Mouse (Mus musculus) lung, embryonic 15.5 days (tissue): Measurements from ENCODE around the gene Gm4133. TPM values are rescaled to one million over a fixed set of nuclear protein-coding genes. Genes with fewer than 3 reads are reported as not detected.
"Not testable (repeated sequence)": the region's sequence is repeated elsewhere in the genome, so short reads cannot be mapped to it uniquely, and the experiment has no call there.

ENCODE experiments used
- ATAC-seq: fragments of 200-750 bp; cut with Nextera tagmentation; 2 replicates; pipeline ENCODE4 v1.8.0; 2017; ENCODE audit warnings: moderate number of reproducible peaks, borderline replicate concordance; ENCODE audit not compliant: low FRiP score, low TSS enrichment; ENCODE audit errors: extremely low read depth
- H3K27ac ChIP-seq: fragments of 300-500 bp; sonication (generic); 2 replicates; pipeline ENCODE4 v1.5.1; 2015; ENCODE audit warnings: moderate library complexity, mild to moderate bottlenecking, inconsistent platforms
- H3K27me3 ChIP-seq: fragments of 300-500 bp; sonication (generic); 2 replicates; pipeline ENCODE4 v1.6.1; 2015; ENCODE audit warnings: inconsistent platforms
- H3K36me3 ChIP-seq: fragments of 300-500 bp; sonication (generic); 2 replicates; pipeline ENCODE4 v1.6.1; 2015; ENCODE audit warnings: inconsistent platforms
- H3K4me1 ChIP-seq: fragments of 300-500 bp; sonication (generic); 2 replicates; pipeline ENCODE4 v1.6.1; 2015; ENCODE audit warnings: inconsistent platforms
- H3K4me2 ChIP-seq: fragments of 300-500 bp; sonication (generic); 2 replicates; pipeline ENCODE4 v1.6.1; 2015; ENCODE audit warnings: inconsistent platforms, mild to moderate bottlenecking, moderate library complexity
- H3K4me3 ChIP-seq: fragments of 300-500 bp; sonication (generic); 2 replicates; pipeline ENCODE4 v1.5.1; 2015; ENCODE audit warnings: mild to moderate bottlenecking, inconsistent platforms
- H3K9ac ChIP-seq: fragments of 300-500 bp; sonication (generic); 2 replicates; pipeline ENCODE4 v1.6.1; 2015; ENCODE audit warnings: inconsistent platforms
- H3K9me3 ChIP-seq: fragments of 300-500 bp; sonication (generic); 2 replicates; pipeline ENCODE4 v1.6.1; 2016; ENCODE audit warnings: inconsistent platforms
- WGBS: fragments of 180-500 bp; shearing (Covaris S2); methylation state at CpG from one replicate; pipeline ENCODE4 v1.1.7; 2015; 5-methylcytosine and 5-hydroxymethylcytosine counted together
- polyA plus RNA-seq: library from polyadenylated mRNA; unstranded; fragments of >200 nt; fragmentation: Nextera tagmentation; extraction: Ambion mirVana; gene quantifications from 2 replicates; pipeline ENCODE4 v1.2.1, GENCODE M21; 2015

Gm4133 gene
- not detected in 2 replicates for polyA plus RNA-seq

GRCm38 (mm10) chr7:20333965-20334364 lies at the start of gene Gm4133:
Gene Gm4133 (minus strand): TSS chr7:20334065.
- H3K4me3 ChIP-seq, H3K4me2 ChIP-seq, H3K9ac ChIP-seq, H3K9me3 ChIP-seq, ATAC-seq, H3K27me3 ChIP-seq, H3K36me3 ChIP-seq, H3K27ac ChIP-seq, H3K4me1 ChIP-seq: not testable (repeated sequence)
- no CpG with 5 or more reads among the region's 2 CpGs for WGBS

- H3K27me3 ChIP-seq, H3K36me3 ChIP-seq, H3K9me3 ChIP-seq, H3K27ac ChIP-seq, H3K4me1 ChIP-seq, H3K4me2 ChIP-seq, H3K9ac ChIP-seq, H3K4me3 ChIP-seq, ATAC-seq: not testable (repeated sequence)
- no CpG with 5 or more reads among the region's 1 CpGs for WGBS
Observed at GRCm38 (mm10) chr7:20375310-20375709, 41.4 kb upstream of the Gm4133 start, which contains the start of gene Gm5728. Gene Gm5728 (minus strand): TSS chr7:20375410.

Other genes starting within 250 kb of the Gm4133 start
- gene Vmn1r91, start 234.4 kb downstream of the Gm4133 start, polyA plus RNA-seq, result not detected in 2 replicates
- gene Gm16442, start 211.5 kb downstream of the Gm4133 start, polyA plus RNA-seq, result not detected in 2 replicates
- gene Vmn1r93, start 195.0 kb downstream of the Gm4133 start, polyA plus RNA-seq, result not detected in 2 replicates
- not detected in 2 replicates for gene Vmn1r94, start 165.7 kb downstream of the Gm4133 start, polyA plus RNA-seq
- gene Vmn1r95, start 140.4 kb downstream of the Gm4133 start, polyA plus RNA-seq, result not detected in 2 replicates
- not detected in 2 replicates for gene Gm6164, start 128.5 kb downstream of the Gm4133 start, polyA plus RNA-seq
- not detected in 2 replicates for gene Gm4498, start 100.2 kb downstream of the Gm4133 start, polyA plus RNA-seq
- not detected in 2 replicates for gene Gm5890, start 71.2 kb downstream of the Gm4133 start, polyA plus RNA-seq
- gene Gm5728, start 41.3 kb upstream of the Gm4133 start, polyA plus RNA-seq, result not detected in 2 replicates
- not detected in 2 replicates for gene Vmn1r100, start 83.9 kb upstream of the Gm4133 start, polyA plus RNA-seq
- not detected in 2 replicates for gene Vmn1r101, start 108.5 kb upstream of the Gm4133 start, polyA plus RNA-seq
- not detected in 2 replicates for gene Gm10670, start 140.9 kb upstream of the Gm4133 start, polyA plus RNA-seq
- not detected in 2 replicates for gene Vmn1r103, start 176.5 kb upstream of the Gm4133 start, polyA plus RNA-seq
- gene Vmn1r104, start 199.8 kb upstream of the Gm4133 start, polyA plus RNA-seq, result not detected in 2 replicates
- gene Gm5726, start 211.7 kb upstream of the Gm4133 start, polyA plus RNA-seq, result not detected in 2 replicates
- gene Gm4141, start 242.2 kb upstream of the Gm4133 start, polyA plus RNA-seq, result not detected in 2 replicates